9 mouse cellular contexts compared by ENCODE assay signal in genomic region chr4:81578981-81579380, GRCm38 (mm10).
DNase-seq lines count a peak whose midpoint lies in the region; ATAC-seq and TF ChIP-seq lines count a peak whose summit lies in the region.
"Had no signal": no experiment of that assay in that cellular context is flagged by ENCODE, and none has a peak within 500 bp of the region (broad histone marks: within the 10 kb centered on the region; RNA-seq: fewer than 3 reads in every experiment).

No protein-coding gene starts in this region.

- ATAC-seq in heart, postnatal 0 days (ENCODE audit: insufficient read depth, low read depth): peak; percentile 71
- ATAC-seq in hindbrain, embryonic 14.5 days (ENCODE audit: low FRiP score): peak; percentile 82
- peak; percentile 93 for ATAC-seq in neural tube, embryonic 13.5 days (ENCODE audit: low read depth)

- H3K27me3 ChIP-seq in heart, postnatal 0 days (ENCODE audit: control insufficient read depth, insufficient read depth, low read length): no peaks in the 10 kb centered on the region
- no peaks in the 10 kb centered on the region for H3K27me3 ChIP-seq in embryonic facial prominence, embryonic 10.5 days (replicated peaks; ENCODE audit: low read depth, poor library complexity, severe bottlenecking)
- H3K27me3 ChIP-seq in hindbrain, embryonic 14.5 days (ENCODE audit: control insufficient read depth, insufficient read depth, low read length): no peaks in the 10 kb centered on the region
- no peaks in the 10 kb centered on the region for H3K27me3 ChIP-seq in neural tube, embryonic 13.5 days

- no peak overlapping the region for H3K4me3 ChIP-seq in heart, postnatal 0 days (ENCODE audit: low read depth, low read length)
- H3K4me3 ChIP-seq in embryonic facial prominence, embryonic 10.5 days: no peak overlapping the region
- H3K4me3 ChIP-seq in hindbrain, embryonic 14.5 days (replicated peaks; ENCODE audit: low read length): no peak overlapping the region
- no peak overlapping the region for H3K4me3 ChIP-seq in neural tube, embryonic 13.5 days

- H3K4me2 ChIP-seq in heart, postnatal 0 days (ENCODE audit: low read depth, low read length): no peak overlapping the region
- no peak overlapping the region for H3K4me2 ChIP-seq in hindbrain, embryonic 14.5 days (replicated peaks)
- 0 out of 2 replicates have a peak overlapping the region, but pooled peaks have one; percentile 11 for H3K4me2 ChIP-seq in neural tube, embryonic 13.5 days

- H3K36me3 ChIP-seq in heart, postnatal 0 days (replicated peaks; ENCODE audit: control insufficient read depth, insufficient read depth, low read length): no peaks in the 10 kb centered on the region
- H3K36me3 ChIP-seq in embryonic facial prominence, embryonic 10.5 days (replicated peaks): no peaks in the 10 kb centered on the region
- no peaks in the 10 kb centered on the region for H3K36me3 ChIP-seq in hindbrain, embryonic 14.5 days (replicated peaks; ENCODE audit: control insufficient read depth, insufficient read depth)
- H3K36me3 ChIP-seq in neural tube, embryonic 13.5 days: no peaks in the 10 kb centered on the region

- intact Hi-C loops in heart, postnatal 36 days (cut with DNase I): loop anchor here (5.0 kb wide), 2 partner anchors 553 to 733 kb away; no protein-coding TSS in a partner anchor

- H3K9me3 ChIP-seq in heart, postnatal 0 days (replicated peaks; ENCODE audit: control insufficient read depth, low read length): no peaks in the 10 kb centered on the region
- no peaks in the 10 kb centered on the region for H3K9me3 ChIP-seq in embryonic facial prominence, embryonic 10.5 days
- no peaks in the 10 kb centered on the region for H3K9me3 ChIP-seq in hindbrain, embryonic 14.5 days (ENCODE audit: control insufficient read depth, low read length)
- no peaks in the 10 kb centered on the region for H3K9me3 ChIP-seq in neural tube, embryonic 13.5 days

- peaks cover 15% of the 10 kb centered on the region; the same call in 1 of the 2 replicates for H3K4me1 ChIP-seq in heart, postnatal 0 days (ENCODE audit: control insufficient read depth, insufficient read depth)
- H3K4me1 ChIP-seq in embryonic facial prominence, embryonic 10.5 days: peaks cover 35% of the 10 kb centered on the region
- H3K4me1 ChIP-seq in hindbrain, embryonic 14.5 days (replicated peaks; ENCODE audit: control insufficient read depth, insufficient read depth, low read length): peaks cover 22% of the 10 kb centered on the region
- H3K4me1 ChIP-seq in neural tube, embryonic 13.5 days (replicated peaks): peaks cover 32% of the 10 kb centered on the region

- DNase-seq in heart, postnatal 0 days (ENCODE audit: low spot score): peak; percentile 72
- DNase-seq in heart, postnatal 36 days: no peak
- DNase-seq in embryonic facial prominence, embryonic 10.5 days (ENCODE audit: low spot score): peak; percentile 46
- DNase-seq in hindbrain, embryonic 14.5 days (ENCODE audit: low spot score): peak; percentile 68
- no peak for DNase-seq in layer of hippocampus, adult 11-12 months (ENCODE audit: low spot score)
- no peak for DNase-seq in kidney, postnatal 36 days
- no peak for DNase-seq in spleen, postnatal 4 days (ENCODE audit: low spot score in 2 of 2)

- 0 out of 2 replicates have a peak overlapping the region, but pooled peaks have one; percentile 2 for H3K27ac ChIP-seq in heart, postnatal 0 days (ENCODE audit: low read depth)
- H3K27ac ChIP-seq in embryonic facial prominence, embryonic 10.5 days (replicated peaks): peak overlapping the region; percentile 75
- peak overlapping the region; percentile 32 for H3K27ac ChIP-seq in hindbrain, embryonic 14.5 days
- peak overlapping the region; percentile 61 for H3K27ac ChIP-seq in neural tube, embryonic 13.5 days (replicated peaks)
- H3K27ac ChIP-seq: liver, embryonic 14.5 days had no signal

- peak; percentile 57 for TF ChIP-seq CTCF in heart, postnatal 0 days (IDR thresholded peaks at IDR 0.05; ENCODE audit: low read depth)

- H3K9ac ChIP-seq in heart, postnatal 0 days (replicated peaks; ENCODE audit: low read depth, low read length): no peak overlapping the region
- no peak overlapping the region for H3K9ac ChIP-seq in hindbrain, embryonic 14.5 days
- H3K9ac ChIP-seq in neural tube, embryonic 13.5 days: no peak overlapping the region
- H3K9ac ChIP-seq: liver, embryonic 14.5 days had no signal

- no peak for TF ChIP-seq EP300 in heart, postnatal 0 days (IDR thresholded peaks at IDR 0.05; ENCODE audit: low read depth)

- 38% methylated on average over 6 of the region's 6 CpGs for WGBS in heart, postnatal 0 days
- 39% methylated on average over 6 of the region's 6 CpGs for WGBS in embryonic facial prominence, embryonic 10.5 days
- 26% methylated on average over 6 of the region's 6 CpGs for WGBS in hindbrain, embryonic 14.5 days
- WGBS in neural tube, embryonic 13.5 days: 28% methylated on average over 6 of the region's 6 CpGs

Comparison
In these comparisons a context has a peak if more than half of its experiments do, and no peak if none do; other contexts are left out.
1. DNase-seq: peak in heart, postnatal 0 days (single experiment), embryonic facial prominence, embryonic 10.5 days (single experiment) and hindbrain, embryonic 14.5 days (single experiment); none in heart, postnatal 36 days (0 of 2), layer of hippocampus, adult 11-12 months (single experiment), kidney, postnatal 36 days (0 of 2) and spleen, postnatal 4 days (0 of 2).
2. H3K27ac ChIP-seq: peak in every context shown above with its lines; median percentile 75 in embryonic facial prominence, embryonic 10.5 days; 61 in neural tube, embryonic 13.5 days; 32 in hindbrain, embryonic 14.5 days; 2 in heart, postnatal 0 days.
3. Peak in every context shown above with its lines, with median percentiles within 50 percentile points of each other: ATAC-seq.